19 mouse cellular contexts compared by ENCODE assay signal in the genomic region with DNA sequence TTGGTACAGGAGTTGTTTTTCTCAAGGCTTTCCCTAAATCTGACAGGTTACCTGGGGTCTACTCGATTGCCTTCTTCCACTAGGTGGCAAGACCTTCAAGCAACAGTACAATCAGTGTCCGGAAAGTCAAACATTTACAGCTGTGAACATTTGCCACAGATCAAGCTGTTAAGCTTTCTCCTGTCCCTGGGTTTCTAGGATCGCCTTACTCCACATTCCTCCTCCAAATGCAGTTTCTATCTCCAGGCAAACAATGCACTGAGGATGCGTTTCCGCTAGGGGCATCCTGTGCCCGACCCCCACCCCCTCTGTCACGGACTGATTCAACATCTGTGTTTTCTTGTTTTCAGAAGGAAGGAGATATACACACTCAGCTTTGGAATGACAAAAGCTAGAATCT.
DNase-seq lines count a peak whose midpoint lies in the region; ATAC-seq and TF ChIP-seq lines count a peak whose summit lies in the region.
"Had no signal": no experiment of that assay in that cellular context is flagged by ENCODE, and none has a peak within 500 bp of the region (broad histone marks: within the 10 kb centered on the region; RNA-seq: fewer than 3 reads in every experiment).

No protein-coding gene starts in this region.

- no peak overlapping the region for H3K9ac ChIP-seq in kidney, embryonic 14.5 days (ENCODE audit: low read depth, low read length)
- no peak overlapping the region for H3K9ac ChIP-seq in lung, embryonic 16.5 days (ENCODE audit: low read length)
- no peak overlapping the region for H3K9ac ChIP-seq in lung, postnatal 0 days (replicated peaks; ENCODE audit: low read depth)
- H3K9ac ChIP-seq: embryonic facial prominence, embryonic 15.5 days; hindbrain, embryonic 13.5 days; intestine, embryonic 15.5 days; liver, embryonic 12.5 days; midbrain, embryonic 12.5 days; neural tube, embryonic 12.5 days had no signal

- H3K4me3 ChIP-seq in kidney, embryonic 14.5 days (ENCODE audit: low read length) = no peak overlapping the region
- no peak overlapping the region for H3K4me3 ChIP-seq in lung, embryonic 16.5 days (ENCODE audit: low read length)
- no peak overlapping the region for H3K4me3 ChIP-seq in lung, postnatal 0 days (ENCODE audit: low read depth, low read length)
- H3K4me3 ChIP-seq: embryonic facial prominence, embryonic 15.5 days; hindbrain, embryonic 13.5 days; intestine, embryonic 15.5 days; liver, embryonic 12.5 days; midbrain, embryonic 12.5 days; neural tube, embryonic 12.5 days had no signal

- H3K9me3 ChIP-seq in kidney, embryonic 14.5 days (ENCODE audit: control insufficient read depth, low read length) = no peaks in the 10 kb centered on the region
- no peaks in the 10 kb centered on the region for H3K9me3 ChIP-seq in lung, embryonic 16.5 days (ENCODE audit: control insufficient read depth, low read length)
- H3K9me3 ChIP-seq in lung, postnatal 0 days (ENCODE audit: low read length) = no peaks in the 10 kb centered on the region
- H3K9me3 ChIP-seq: embryonic facial prominence, embryonic 15.5 days; hindbrain, embryonic 13.5 days; intestine, embryonic 15.5 days; liver, embryonic 12.5 days; midbrain, embryonic 12.5 days; neural tube, embryonic 12.5 days had no signal

- no peak overlapping the region for H3K4me2 ChIP-seq in kidney, embryonic 14.5 days (replicated peaks; ENCODE audit: low read depth, low read length)
- 0 out of 2 replicates have a peak overlapping the region, but pooled peaks have one; percentile 7 for H3K4me2 ChIP-seq in lung, embryonic 16.5 days (ENCODE audit: low read depth, low read length)
- H3K4me2 ChIP-seq in lung, postnatal 0 days (replicated peaks; ENCODE audit: low read depth, low read length) = no peak overlapping the region
- H3K4me2 ChIP-seq: embryonic facial prominence, embryonic 15.5 days; hindbrain, embryonic 13.5 days; intestine, embryonic 15.5 days; liver, embryonic 12.5 days; midbrain, embryonic 12.5 days; neural tube, embryonic 12.5 days had no signal

- no peak; the same call in 1 of the 2 replicates for TF ChIP-seq CTCF in lung, postnatal 0 days (IDR thresholded peaks at IDR 0.05)

- DNase-seq in kidney, adult 9 months = no peak
- DNase-seq in lung, postnatal 0 days (ENCODE audit: low spot score) = no peak
- DNase-seq in ZHBTc4 (ENCODE audit: low read depth, low spot score) = peak; percentile 71
- peak; percentile 39 for DNase-seq in mesoderm, embryonic 11.5 days (ENCODE audit: low read depth, low spot score)
- no peak for DNase-seq in cerebellum, adult 9-11 months
- DNase-seq in ovary, postnatal 36 days (ENCODE audit: low spot score) = no peak
- DNase-seq: adrenal gland, postnatal 14 days; cerebellum, postnatal 14 days; lung, postnatal 14 days; retina, postnatal 1 day had no signal

- WGBS in kidney, embryonic 14.5 days = 23% methylated on average over 7 of the region's 7 CpGs
- WGBS in lung, embryonic 16.5 days = 25% methylated on average over 7 of the region's 7 CpGs
- 33% methylated on average over 7 of the region's 7 CpGs for WGBS in lung, postnatal 0 days

- TF ChIP-seq EP300 in lung, postnatal 0 days (IDR thresholded peaks at IDR 0.05) = no peak

- no peaks in the 10 kb centered on the region for H3K36me3 ChIP-seq in kidney, embryonic 14.5 days (ENCODE audit: control insufficient read depth, insufficient read depth, low read length)
- H3K36me3 ChIP-seq in lung, embryonic 16.5 days (ENCODE audit: control insufficient read depth, insufficient read depth, low read length) = no peaks in the 10 kb centered on the region
- H3K36me3 ChIP-seq in lung, postnatal 0 days (ENCODE audit: insufficient read depth, low read length) = no peaks in the 10 kb centered on the region
- H3K36me3 ChIP-seq: embryonic facial prominence, embryonic 15.5 days; hindbrain, embryonic 13.5 days; intestine, embryonic 15.5 days; liver, embryonic 12.5 days; midbrain, embryonic 12.5 days; neural tube, embryonic 12.5 days had no signal

- H3K4me1 ChIP-seq in kidney, embryonic 14.5 days (ENCODE audit: control insufficient read depth, insufficient read depth, low read length) = no peaks in the 10 kb centered on the region; the same call in 1 of the 2 replicates
- H3K4me1 ChIP-seq in lung, embryonic 16.5 days (replicated peaks; ENCODE audit: control insufficient read depth, insufficient read depth, low read length) = peaks cover 4% of the 10 kb centered on the region; the same call in 1 of the 2 replicates
- H3K4me1 ChIP-seq in lung, postnatal 0 days (ENCODE audit: insufficient read depth, low read depth, low read length) = no peaks in the 10 kb centered on the region
- H3K4me1 ChIP-seq: hindbrain, embryonic 13.5 days; intestine, embryonic 15.5 days; liver, embryonic 12.5 days; midbrain, embryonic 12.5 days; neural tube, embryonic 12.5 days had no signal

- no peaks in the 10 kb centered on the region for H3K27me3 ChIP-seq in kidney, embryonic 14.5 days (ENCODE audit: control insufficient read depth, insufficient read depth, low read length)
- H3K27me3 ChIP-seq in lung, embryonic 16.5 days (ENCODE audit: control insufficient read depth, insufficient read depth, low read depth, low read length) = no peaks in the 10 kb centered on the region
- no peaks in the 10 kb centered on the region for H3K27me3 ChIP-seq in lung, postnatal 0 days (replicated peaks; ENCODE audit: insufficient read depth, low read length)
- H3K27me3 ChIP-seq: embryonic facial prominence, embryonic 15.5 days; hindbrain, embryonic 13.5 days; intestine, embryonic 15.5 days; liver, embryonic 12.5 days; midbrain, embryonic 12.5 days; neural tube, embryonic 12.5 days had no signal

- peak; percentile 64; the same call in 1 of the 2 replicates for ATAC-seq in kidney, embryonic 14.5 days (ENCODE audit: low FRiP score, low TSS enrichment)
- ATAC-seq in lung, embryonic 16.5 days (ENCODE audit: low read depth) = no peak
- no peak for ATAC-seq in lung, postnatal 0 days
- ATAC-seq: forebrain, embryonic 14.5 days; intestine, embryonic 15.5 days; liver, embryonic 12.5 days had no signal

- no peak overlapping the region for H3K27ac ChIP-seq in kidney, embryonic 14.5 days (ENCODE audit: low read depth, low read length)
- no peak overlapping the region for H3K27ac ChIP-seq in lung, embryonic 16.5 days (ENCODE audit: low read length)
- H3K27ac ChIP-seq in lung, postnatal 0 days (ENCODE audit: low read length) = no peak overlapping the region
- H3K27ac ChIP-seq: embryonic facial prominence, embryonic 15.5 days; hindbrain, embryonic 13.5 days; intestine, embryonic 15.5 days; liver, embryonic 12.5 days; midbrain, embryonic 12.5 days; neural tube, embryonic 12.5 days had no signal

Comparison
In these comparisons a context has a peak if more than half of its experiments do, and no peak if none do; other contexts are left out.
1. DNase-seq: peak in ZHBTc4 (single experiment) and mesoderm, embryonic 11.5 days (single experiment); none in kidney, adult 9 months (single experiment), lung, postnatal 0 days (single experiment), cerebellum, adult 9-11 months (single experiment) and ovary, postnatal 36 days (single experiment).